Mouse (Mus musculus) megakaryocyte, adult 5-6 weeks (primary cell): Measurements from ENCODE around the gene Npy5r. TPM values are rescaled to one million over a fixed set of nuclear protein-coding genes. Genes with fewer than 3 reads are reported as not detected.

ENCODE experiments used
- ATAC-seq: 2 replicates; pipeline ENCODE4 v1.8.0; 2016; ENCODE audit warnings: mild to moderate bottlenecking, inconsistent platforms; ENCODE audit not compliant: poor library complexity, severe bottlenecking
- total RNA-seq, 2 experiments: library from RNA; stranded (forward) in 1 of 2; stranded (reverse) in 1 of 2; fragments of 153-499, 151-499 nt in 1 of 2; fragments of 221-1000, 200-1000 nt in 1 of 2; gene quantifications; 2 replicates each; pipeline versions ENCODE4 v1.2.3 to v1.2.4; 2015 to 2017

The Npy5r gene
- total RNA-seq (2015), result not detected in 2 replicates
- not detected in 2 replicates for total RNA-seq (2017)

GRCm38 (mm10) chr8:66687511-66688329 lies at the start of gene Npy5r:
Gene Npy5r (minus strand): TSS chr8:66688128.
- ATAC-seq, result no peak

GRCm38 (mm10) chr8:66731957-66732356 lies 44.0 kb upstream of the Npy5r start:
- no peak for ATAC-seq

- ATAC-seq, result no peak
These were observed 41.5 kb upstream of the Npy5r start for GRCm38 (mm10) chr8:66729446-66729845.

GRCm38 (mm10) chr8:66722835-66723234 lies 34.9 kb upstream of the Npy5r start:
- ATAC-seq, result no peak

- no peak for ATAC-seq
These were observed 26.5 kb upstream of the Npy5r start for GRCm38 (mm10) chr8:66714324-66714975.

- ATAC-seq, result no peak
These were observed 10.9 kb upstream of the Npy5r start for GRCm38 (mm10) chr8:66698782-66699181.

GRCm38 (mm10) chr8:66698011-66698410 lies 10.1 kb upstream of the Npy5r start:
- no peak for ATAC-seq

- ATAC-seq, result no peak
These were observed 9.3 kb upstream of the Npy5r start, which contains the start of gene Npy1r for GRCm38 (mm10) chr8:66696970-66697843. Gene Npy1r (plus strand): TSS chr8:66697192.

GRCm38 (mm10) chr8:66690402-66690801 lies 2.5 kb upstream of the Npy5r start:
- ATAC-seq, result no peak

- ATAC-seq, result no peak
These were observed 871 bp upstream of the Npy5r start for GRCm38 (mm10) chr8:66688799-66689198.

GRCm38 (mm10) chr8:66688395-66688794 lies 467 bp upstream of the Npy5r start:
- no peak for ATAC-seq

GRCm38 (mm10) chr8:66681261-66681660 lies 6.7 kb downstream of the Npy5r start:
- no peak for ATAC-seq

- no peak for ATAC-seq
These were observed 57.2 kb downstream of the Npy5r start for GRCm38 (mm10) chr8:66630721-66631120.

Other genes with a start within 250 kb of the Npy5r start
- gene Tma16, start 201.6 kb downstream of the Npy5r start, total RNA-seq (2015), result 4.0 and 4.2 TPM in 2 replicates
- 7.9 and 8.7 TPM in 2 replicates for gene Tma16, start 201.6 kb downstream of the Npy5r start, total RNA-seq (2017)
- 0.04 TPM in 1 of 2 replicates, not detected in the other for gene Tktl2, start 176.4 kb downstream of the Npy5r start, total RNA-seq (2015)
- gene Tktl2, start 176.4 kb downstream of the Npy5r start, total RNA-seq (2017), result not detected in 2 replicates
- gene Npy1r, start 9.1 kb upstream of the Npy5r start, total RNA-seq (2015), result not detected in 2 replicates
- gene Npy1r, start 9.1 kb upstream of the Npy5r start, total RNA-seq (2017), result not detected in 2 replicates
- 14.4 and 14.5 TPM in 2 replicates for gene Naf1, start 172.1 kb upstream of the Npy5r start, total RNA-seq (2015)
- 3.3 and 5.1 TPM in 2 replicates for gene Naf1, start 172.1 kb upstream of the Npy5r start, total RNA-seq (2017)